Mouse (Mus musculus) CH12.LX (cell line): ENCODE results near the gene Exo5.

Experiments
- CTCF ChIP-seq, 2 experiments: IDR thresholded peaks in 1 of 2; conservative IDR thresholded peaks in 1 of 2; 2 replicates each; pipeline ENCODE4 v1.5.1; 2011 to 2012; ENCODE audit warnings: low read depth in 2 of 2, low read length in 2 of 2, improper control_type of control experiment in 1 of 2, inconsistent platforms in 1 of 2, mild to moderate bottlenecking in 1 of 2, moderate library complexity in 1 of 2
- EP300 ChIP-seq: IDR thresholded peaks from 2 replicates; pipeline ENCODE4 v1.6.1; 2011; ENCODE audit warnings: low read length, improper control_type of control experiment
- ETS1 ChIP-seq: conservative IDR thresholded peaks from 2 replicates; pipeline ENCODE4 v1.6.1; 2012; ENCODE audit warnings: low read depth, mild to moderate bottlenecking, inconsistent platforms, low read length, improper control_type of control experiment, moderate library complexity
- JUND ChIP-seq: conservative IDR thresholded peaks from 2 replicates; pipeline ENCODE4 v1.6.1; 2011; ENCODE audit warnings: low read depth, low read length, improper control_type of control experiment
- MAZ ChIP-seq: IDR thresholded peaks from 2 replicates; pipeline ENCODE4 v1.6.1; 2012; ENCODE audit warnings: low read depth, mild to moderate bottlenecking, inconsistent platforms, low read length, improper control_type of control experiment, moderate library complexity
- MXI1 ChIP-seq: IDR thresholded peaks from 2 replicates; pipeline ENCODE4 v1.6.1; 2011; ENCODE audit warnings: mild to moderate bottlenecking, low read depth, low read length, improper control_type of control experiment
- NELFE ChIP-seq: IDR thresholded peaks from 2 replicates; pipeline ENCODE4 v1.6.1; 2011; ENCODE audit warnings: low read depth, low read length, improper control_type of control experiment
- UBTF ChIP-seq: IDR thresholded peaks from 2 replicates; pipeline ENCODE4 v1.6.1; 2012; ENCODE audit warnings: low read depth, mild to moderate bottlenecking, inconsistent platforms, low read length, improper control_type of control experiment, moderate library complexity
- ZNF384 ChIP-seq: IDR thresholded peaks from 2 replicates; pipeline ENCODE4 v1.6.1; 2012; ENCODE audit warnings: low read depth, low read length, improper control_type of control experiment, inconsistent platforms

DNA sequence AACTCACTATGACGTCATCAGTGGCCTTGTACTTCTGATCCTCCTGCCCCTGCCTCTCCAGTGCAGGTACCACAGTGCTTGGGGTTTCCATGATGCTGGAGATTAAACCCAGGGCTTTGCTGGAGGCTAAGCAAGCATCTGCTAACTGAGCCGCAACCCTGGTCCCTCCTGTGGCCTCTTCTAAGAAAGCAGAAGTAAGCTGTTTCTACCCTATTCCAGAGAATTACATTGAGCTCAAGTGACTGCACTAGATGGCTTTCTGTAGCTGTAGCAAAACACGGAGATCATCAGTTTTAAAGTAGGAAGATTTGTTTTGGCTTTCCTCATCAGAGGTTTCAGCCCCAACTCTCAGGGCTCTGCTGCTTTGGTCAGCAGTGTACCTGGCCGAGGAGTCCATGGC, 10.3 kb downstream of the Exo5 start:
- TF ChIP-seq EP300, result no peak
- TF ChIP-seq ETS1, result no peak
- no peak for TF ChIP-seq CTCF (conservative IDR thresholded peaks at IDR 0.05 in 1 of 2, IDR thresholded peaks at IDR 0.05 in 1 of 2; ENCODE audit: low read depth in 2 of 2, low read length in 2 of 2)
- TF ChIP-seq UBTF, result no peak
- TF ChIP-seq ZNF384, result no peak
- no peak for TF ChIP-seq JUND
- no peak for TF ChIP-seq MXI1
- TF ChIP-seq NELFE, result no peak
- no peak for TF ChIP-seq MAZ
